Mouse (Mus musculus) erythroblast, embryonic 14.5 days (primary cell): ENCODE data around the gene Tmem213. TPM values are rescaled to one million over a fixed set of nuclear protein-coding genes. Genes with fewer than 3 reads are reported as not detected.

ENCODE experiments used
- H3K27me3 ChIP-seq: 2 replicates; pipeline ENCODE4 v1.6.1; 2012; ENCODE audit warnings: inconsistent platforms; ENCODE audit not compliant: control insufficient read depth
- H3K36me3 ChIP-seq: 2 replicates; pipeline ENCODE4 v1.6.1; 2012; ENCODE audit warnings: mild to moderate bottlenecking, inconsistent platforms; ENCODE audit not compliant: control insufficient read depth
- H3K4me1 ChIP-seq: 2 replicates; pipeline ENCODE4 v1.6.1; 2012; ENCODE audit warnings: inconsistent platforms; ENCODE audit not compliant: control insufficient read depth
- H3K4me3 ChIP-seq: replicated peaks from 2 replicates; pipeline ENCODE3; 2012; ENCODE audit warnings: moderate library complexity, mild to moderate bottlenecking, inconsistent platforms
- H3K9me3 ChIP-seq: 2 replicates; pipeline ENCODE4 v1.6.1; 2012; ENCODE audit warnings: low read length, inconsistent platforms, mixed read lengths; ENCODE audit not compliant: control insufficient read depth
- GATA1 ChIP-seq: IDR thresholded peaks from 2 replicates; pipeline ENCODE4 v1.6.1; 2012; ENCODE audit warnings: low read length, inconsistent platforms, mixed read lengths
- TAL1 ChIP-seq: IDR thresholded peaks from 3 replicates; pipeline ENCODE4 v1.6.1; 2012; ENCODE audit warnings: low read length, inconsistent platforms, mixed read lengths
- polyA plus RNA-seq: library from polyadenylated mRNA; stranded (reverse); fragments of >175 nt; gene quantifications from 2 replicates; pipeline ENCODE4 v1.2.3, GENCODE M21; 2012

Gene Tmem213
- polyA plus RNA-seq, 1 experiment = not detected

DNA sequence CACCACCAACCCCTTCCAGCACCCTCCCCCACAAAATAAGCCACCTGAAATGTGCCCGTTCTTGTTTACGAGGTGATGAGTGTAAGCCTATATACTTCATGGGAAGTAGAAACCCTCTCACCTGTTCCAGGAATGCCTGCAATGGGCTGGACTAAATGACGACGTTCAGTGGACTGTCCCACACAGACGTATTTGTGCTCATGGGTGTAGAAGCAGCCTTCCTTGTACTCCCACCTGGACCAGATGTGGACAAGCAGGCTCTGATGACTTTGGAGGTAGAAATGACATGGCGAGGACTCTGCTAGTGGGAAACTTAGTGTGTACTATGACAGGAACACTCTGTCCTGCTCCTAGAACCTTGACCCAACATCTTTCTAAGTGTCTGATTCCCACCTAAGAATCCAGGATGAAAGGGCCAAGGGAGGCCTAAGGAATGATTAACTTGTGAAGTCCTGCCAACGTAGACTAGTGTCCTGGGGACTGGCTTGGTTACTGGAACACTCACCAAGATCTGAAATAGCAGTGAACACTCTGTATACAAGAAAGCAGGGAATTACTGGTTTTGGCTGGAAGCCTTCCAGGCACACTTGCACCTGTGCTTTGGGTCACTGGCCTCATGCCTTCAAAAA lies 15.3 kb downstream of the Tmem213 start, which contains the start of gene Atp6v0a4:
Gene Atp6v0a4 (minus strand): TSS at position 380 of the 629 bp plus-strand sequence.
- peaks cover 4% of the 10 kb centered on the region; the same call in 1 of the 2 replicates for H3K4me1 ChIP-seq
- no peaks in the 10 kb centered on the region for H3K9me3 ChIP-seq
- no peak within 1 kb of the TSS for H3K4me3 ChIP-seq
- no peaks in the 10 kb centered on the region for H3K27me3 ChIP-seq
- no peaks in the 10 kb centered on the region for H3K36me3 ChIP-seq
- TF ChIP-seq TAL1 (no peak), GATA1 (no peak)

DNA sequence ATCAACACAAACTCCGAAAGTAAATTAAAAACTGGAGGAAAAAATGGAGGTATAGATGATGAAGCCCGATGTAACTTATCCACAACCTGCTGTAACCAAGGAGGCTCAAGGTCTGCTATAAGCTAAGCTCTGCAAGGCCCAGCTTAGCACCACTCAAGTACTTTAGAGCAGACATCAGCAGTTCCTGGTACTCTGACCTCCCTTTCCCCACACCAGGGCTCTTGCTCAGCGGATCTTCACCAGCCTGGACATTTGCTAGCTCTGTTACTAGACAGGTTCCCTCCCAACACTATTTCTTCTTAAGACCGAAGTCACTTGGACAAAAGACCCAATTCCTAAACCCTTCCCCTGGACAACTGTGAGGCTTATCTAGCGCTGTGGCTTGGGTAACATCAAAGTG lies 15.8 kb downstream of the Tmem213 start:
- Histone ChIP-seq H3K27me3 (no peaks in the 10 kb centered on the region), H3K9me3 (no peaks in the 10 kb centered on the region), H3K4me3 (no peak overlapping the region), H3K4me1 (peaks cover 4% of the 10 kb centered on the region; the same call in 1 of the 2 replicates), H3K36me3 (no peaks in the 10 kb centered on the region)
- TF ChIP-seq TAL1 (no peak), GATA1 (no peak)

- Histone ChIP-seq H3K4me3 (no peak overlapping the region), H3K4me1 (peaks cover 4% of the 10 kb centered on the region; the same call in 1 of the 2 replicates), H3K27me3 (no peaks in the 10 kb centered on the region), H3K9me3 (no peaks in the 10 kb centered on the region), H3K36me3 (no peaks in the 10 kb centered on the region)
- TF ChIP-seq GATA1 (no peak), TAL1 (no peak)
These were observed 16.4 kb downstream of the Tmem213 start for GRCm38 (mm10) chr6:38125462-38125861.

DNA sequence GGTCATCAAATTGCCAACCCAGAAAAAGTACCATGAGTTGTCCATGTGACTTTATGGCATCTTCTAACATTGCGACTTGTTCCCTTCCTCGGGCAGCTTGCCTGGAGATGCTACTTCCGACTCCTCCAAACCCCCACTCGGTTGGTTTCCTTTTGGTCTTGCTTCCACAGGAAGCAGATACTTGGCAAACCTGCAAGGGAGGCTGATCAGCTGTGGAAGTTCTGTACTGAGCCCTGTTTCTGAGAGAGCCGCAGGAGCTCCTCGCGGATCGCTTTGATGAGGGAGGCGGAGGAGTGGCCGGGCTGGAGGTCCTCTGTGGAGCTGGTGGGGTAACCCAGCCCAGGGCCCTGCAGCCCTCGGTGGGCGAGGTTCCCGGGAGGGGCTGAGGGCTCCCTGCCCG lies 19.1 kb downstream of the Tmem213 start:
- Histone ChIP-seq H3K36me3 (no peaks in the 10 kb centered on the region), H3K27me3 (no peaks in the 10 kb centered on the region), H3K9me3 (no peaks in the 10 kb centered on the region), H3K4me1 (peaks cover 4% of the 10 kb centered on the region; the same call in 1 of the 2 replicates), H3K4me3 (no peak overlapping the region)
- TF ChIP-seq GATA1 = no peak
- TF ChIP-seq TAL1 = no peak

DNA sequence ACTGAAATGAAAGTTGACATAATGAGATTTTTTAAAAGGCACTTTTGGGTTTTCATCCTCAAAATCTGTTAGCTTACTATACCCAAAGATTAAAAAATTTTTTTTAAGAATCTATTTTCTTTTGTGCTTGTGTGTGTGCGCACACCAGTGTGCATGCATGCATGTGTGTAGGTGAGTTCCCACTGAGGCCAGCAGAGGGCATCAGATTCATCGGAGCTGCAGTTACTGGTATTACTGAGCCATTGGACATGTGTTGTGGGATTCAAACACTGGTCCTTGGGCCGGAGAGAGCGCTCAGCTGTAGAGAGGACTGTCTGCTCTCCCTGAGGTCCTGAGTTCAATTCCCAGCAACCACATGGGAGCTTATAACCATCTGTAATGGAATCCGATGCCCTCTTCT lies 20.8 kb downstream of the Tmem213 start:
- H3K4me3 ChIP-seq = no peak overlapping the region
- H3K36me3 ChIP-seq = no peaks in the 10 kb centered on the region
- peaks cover 4% of the 10 kb centered on the region; the same call in 1 of the 2 replicates for H3K4me1 ChIP-seq
- no peak for TF ChIP-seq TAL1
- TF ChIP-seq GATA1 = no peak
- no peaks in the 10 kb centered on the region for H3K9me3 ChIP-seq
- H3K27me3 ChIP-seq = no peaks in the 10 kb centered on the region

- Histone ChIP-seq H3K9me3 (no peaks in the 10 kb centered on the region), H3K36me3 (no peaks in the 10 kb centered on the region; the same call in 1 of the 2 replicates)
These were observed 22.8 kb downstream of the Tmem213 start for GRCm38 (mm10) chr6:38131801-38132231.

DNA sequence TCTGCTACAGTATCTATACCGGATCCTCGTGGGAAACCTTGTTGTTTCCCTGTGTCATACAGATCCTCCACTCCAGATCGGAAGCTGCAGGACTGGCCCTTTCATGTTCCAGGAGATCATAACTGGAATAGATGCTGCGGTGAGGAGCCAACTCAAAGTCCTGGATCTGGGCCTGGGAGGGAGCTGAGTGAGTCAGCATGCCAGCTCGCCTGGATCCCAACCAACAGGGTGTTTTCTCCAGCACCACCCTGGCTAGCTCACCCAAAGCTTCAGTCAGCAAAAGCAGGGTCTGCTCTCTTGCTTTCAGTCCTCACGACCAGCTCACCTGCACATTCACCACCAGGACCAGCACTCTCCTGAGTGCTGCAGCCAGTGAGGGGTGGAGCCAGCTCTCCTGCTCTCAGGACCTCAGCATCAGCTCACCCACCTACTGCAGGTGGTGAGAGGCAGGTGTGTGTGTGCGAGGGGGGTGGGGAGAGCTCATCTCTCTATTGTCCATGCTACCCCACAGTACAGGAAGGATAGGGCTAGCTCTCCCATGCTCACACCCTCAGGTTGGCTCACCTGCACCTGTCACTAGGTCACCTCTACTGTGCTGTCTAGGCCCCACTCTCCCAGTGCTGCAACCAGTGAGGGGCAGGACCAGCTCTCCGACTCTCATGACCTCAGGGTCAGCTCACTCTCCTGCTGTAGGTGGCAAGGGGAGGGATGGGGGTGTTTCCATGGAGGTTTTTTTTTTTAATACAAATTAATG lies 25.9 kb downstream of the Tmem213 start:
- Histone ChIP-seq H3K27me3 (no peaks in the 10 kb centered on the region), H3K4me1 (no peaks in the 10 kb centered on the region), H3K4me3 (no peak overlapping the region), H3K9me3 (no peaks in the 10 kb centered on the region), H3K36me3 (no peaks in the 10 kb centered on the region; the same call in 1 of the 2 replicates)
- no peak for TF ChIP-seq TAL1
- TF ChIP-seq GATA1 = no peak

More at GRCm38 (mm10) chr6:38131801-38132231, 22.8 kb downstream of the Tmem213 start:
- TF ChIP-seq TAL1 (no peak), GATA1 (no peak)
- H3K4me3 ChIP-seq = no peak overlapping the region
- no peaks in the 10 kb centered on the region for H3K27me3 ChIP-seq
- H3K4me1 ChIP-seq = peaks cover under 1% of the 10 kb centered on the region; the same call in 1 of the 2 replicates

DNA sequence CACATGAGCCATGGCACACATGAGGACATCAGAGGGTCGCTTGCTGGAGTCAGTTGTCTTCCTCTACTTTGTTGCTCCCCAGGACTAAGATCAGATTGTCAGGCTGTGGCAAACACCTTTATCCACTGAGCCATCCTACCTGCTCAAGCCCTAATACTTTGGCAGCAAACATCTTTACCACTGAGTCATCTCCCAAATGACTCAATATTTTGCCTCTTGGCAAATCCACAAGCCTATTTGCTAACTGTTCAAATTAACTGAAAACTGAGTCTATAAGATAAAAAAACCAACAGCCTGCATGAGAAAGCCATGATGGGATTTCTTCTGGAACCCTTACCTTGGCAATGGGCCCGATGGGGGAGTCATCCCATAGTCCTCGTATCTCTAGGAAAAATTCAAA lies 30.0 kb downstream of the Tmem213 start:
- H3K9me3 ChIP-seq = no peaks in the 10 kb centered on the region
- H3K36me3 ChIP-seq = no peaks in the 10 kb centered on the region; the same call in 1 of the 2 replicates
- no peak overlapping the region for H3K4me3 ChIP-seq
- no peaks in the 10 kb centered on the region for H3K27me3 ChIP-seq
- no peak for TF ChIP-seq TAL1
- TF ChIP-seq GATA1 = no peak
- H3K4me1 ChIP-seq = no peaks in the 10 kb centered on the region

DNA sequence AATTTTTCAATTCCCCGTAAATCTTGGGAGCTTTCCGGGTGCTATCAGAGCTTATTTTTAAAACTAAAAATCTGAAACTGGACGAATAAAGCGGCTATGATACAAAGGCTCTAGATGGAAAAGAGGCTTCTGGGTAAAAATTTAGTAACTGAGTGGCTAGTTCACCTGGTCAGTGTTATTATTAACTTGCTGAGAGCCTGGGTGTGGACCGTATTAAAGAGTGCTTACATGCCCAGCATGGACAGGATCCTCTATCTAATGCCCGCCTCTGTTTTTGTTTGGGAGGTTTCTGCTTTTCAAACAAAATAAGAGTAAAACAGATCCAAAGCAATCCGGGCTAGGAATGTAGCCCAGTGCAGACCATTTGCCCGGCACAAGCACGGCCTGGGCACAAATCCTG lies 31.3 kb downstream of the Tmem213 start:
- TF ChIP-seq TAL1 (no peak), GATA1 (no peak)
- Histone ChIP-seq H3K4me1 (no peaks in the 10 kb centered on the region), H3K4me3 (no peak overlapping the region), H3K36me3 (no peaks in the 10 kb centered on the region), H3K27me3 (no peaks in the 10 kb centered on the region), H3K9me3 (no peaks in the 10 kb centered on the region)
